Mouse (Mus musculus) thymus, postnatal 36 days (tissue): Measurements from ENCODE around the gene Dop1a.
"Not testable (repeated sequence)": the region's sequence is repeated elsewhere in the genome, so short reads cannot be mapped to it uniquely, and the experiment has no call there.

Source experiments
- DNase-seq, 2 experiments: peaks; one replicate each; pipeline ENCODE4 v3.0.0; 2022; ENCODE audit warnings: mixed read lengths in 2 of 2

Gene Dop1a

GRCm38 (mm10) chr9:86587019-86587795, 120.3 kb downstream of the Dop1a start:
- no peak for DNase-seq

- DNase-seq: no peak
These were observed 126.0 kb downstream of the Dop1a start for GRCm38 (mm10) chr9:86592676-86593668.

- DNase-seq: not testable (repeated sequence)
These were observed 127.4 kb downstream of the Dop1a start for GRCm38 (mm10) chr9:86594357-86594767.

GRCm38 (mm10) chr9:86596983-86597382, 130.0 kb downstream of the Dop1a start:
- not testable (repeated sequence) for DNase-seq

GRCm38 (mm10) chr9:86599723-86600303, 132.9 kb downstream of the Dop1a start:
- no peak for DNase-seq
